Mouse (Mus musculus): ENCODE measurements around the gene Cirbp. TPM values are rescaled to one million over a fixed set of nuclear protein-coding genes. Genes with fewer than 3 reads are reported as not detected.
"Not testable (repeated sequence)": the region's sequence is repeated elsewhere in the genome, so short reads cannot be mapped to it uniquely, and the experiment has no call there.

Cirbp gene
- total RNA-seq, 2 experiments from 2014 or later: 84.3 to 88.4 TPM

- no peak for DNase-seq
These were observed 13.6 kb downstream of the Cirbp start, which contains the start of gene Efna2 for GRCm38 (mm10) chr10:80179068-80180051. Gene Efna2, plus strand, starts transcription at chr10:80179482.

GRCm38 (mm10) chr10:80180288-80180687 is 14.5 kb downstream of the Cirbp start:
- no peak for DNase-seq

DNA sequence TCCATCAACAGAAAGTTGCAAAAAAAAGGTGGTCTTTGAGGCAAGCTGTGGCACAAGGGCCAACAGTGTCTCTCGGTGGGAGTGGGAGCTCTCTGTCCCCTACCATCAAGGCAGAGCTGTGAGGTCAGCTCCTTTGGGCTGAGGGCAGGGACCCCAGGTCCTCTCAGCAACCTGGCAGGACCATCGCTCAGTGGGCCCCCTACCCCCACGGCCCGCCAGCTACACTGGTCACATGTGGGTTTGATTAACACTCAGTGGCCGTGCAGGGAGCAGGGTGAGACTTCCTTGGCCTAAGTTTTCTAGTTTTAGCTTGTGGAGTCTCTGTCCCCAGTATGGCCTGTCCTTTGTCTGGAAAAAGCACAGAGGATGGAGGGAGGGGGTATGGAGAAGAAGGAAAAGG is 15.0 kb downstream of the Cirbp start:
- DNase-seq: no peak

GRCm38 (mm10) chr10:80182547-80182946 is 16.8 kb downstream of the Cirbp start:
- no peak for DNase-seq

GRCm38 (mm10) chr10:80186649-80187048 is 20.9 kb downstream of the Cirbp start:
- DNase-seq: no peak

- no peak for DNase-seq
These were observed 22.0 kb downstream of the Cirbp start for GRCm38 (mm10) chr10:80187739-80188138.

DNA sequence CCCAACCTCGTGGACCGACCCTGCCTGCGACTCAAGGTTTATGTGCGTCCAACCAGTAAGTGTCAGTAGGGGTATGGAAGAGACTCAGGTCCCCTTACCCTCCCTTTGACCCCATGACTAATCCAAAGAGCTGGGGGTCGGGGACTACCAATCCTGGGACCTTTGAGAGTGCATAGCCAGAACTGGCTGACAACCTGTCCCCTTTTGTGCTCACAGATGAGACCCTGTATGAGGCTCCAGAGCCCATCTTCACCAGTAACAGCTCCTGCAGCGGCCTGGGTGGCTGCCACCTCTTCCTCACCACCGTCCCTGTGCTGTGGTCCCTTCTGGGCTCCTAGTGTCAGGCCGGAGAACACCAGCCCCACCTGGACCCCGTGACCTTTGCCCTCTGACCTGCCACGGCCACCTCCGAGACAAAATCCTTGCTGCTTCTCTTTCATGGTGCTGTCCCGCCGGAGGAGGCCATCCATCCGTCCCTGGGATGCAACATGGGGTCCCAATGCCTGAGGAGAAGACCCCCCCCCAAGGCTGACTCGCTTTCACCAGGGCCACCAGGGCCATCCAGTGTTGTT is 22.8 kb downstream of the Cirbp start:
- no peak for DNase-seq

DNA sequence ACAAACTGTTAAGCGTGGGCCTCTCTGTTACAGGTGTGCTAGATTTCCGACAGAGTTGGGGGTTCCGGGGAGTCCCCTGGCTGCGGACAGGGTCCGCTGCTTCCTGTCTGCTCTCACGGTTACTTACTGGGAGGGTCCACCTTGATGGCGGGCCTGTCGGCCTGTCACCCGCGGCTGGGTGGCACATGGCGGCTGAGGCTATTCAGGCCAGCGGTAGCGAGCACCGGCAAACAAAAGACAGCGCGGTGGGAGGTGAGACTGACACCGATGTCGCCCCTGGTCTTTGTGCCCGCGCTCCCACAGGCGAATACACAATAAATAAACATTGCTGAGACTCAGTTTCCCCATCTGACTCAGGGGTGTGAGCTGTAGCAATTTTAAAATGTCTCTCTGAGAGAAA is 24.2 kb downstream of the Cirbp start:
- DNase-seq: no peak

DNA sequence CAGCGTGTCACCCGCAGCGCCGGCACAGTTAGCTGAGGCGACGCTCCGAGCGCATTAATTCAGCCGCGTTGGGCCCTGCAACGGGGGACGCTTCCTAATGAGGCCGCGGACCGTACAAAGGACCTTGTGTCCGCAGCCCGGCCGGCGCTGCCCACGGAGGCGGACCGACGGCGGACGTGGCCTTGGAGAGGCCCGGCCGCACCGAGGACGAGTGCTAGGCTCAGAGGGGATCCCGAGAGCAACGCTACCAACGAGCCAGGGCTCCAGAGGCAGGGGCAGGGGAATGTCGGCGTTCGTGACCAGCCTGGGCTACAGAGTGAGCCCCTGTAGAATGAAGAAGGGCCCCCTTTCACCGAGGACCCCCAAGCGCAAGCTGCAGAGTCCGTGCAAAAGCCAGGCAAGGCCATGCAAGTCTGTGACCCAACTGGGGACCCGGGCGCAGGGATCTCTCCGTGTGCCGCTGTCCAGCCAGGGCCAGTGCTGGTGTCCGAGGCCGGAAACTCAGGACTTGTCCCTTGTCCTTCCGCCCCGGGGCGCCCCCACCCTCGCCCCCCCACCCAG is 24.8 kb downstream of the Cirbp start:
- peak; percentile 51 for DNase-seq

- no peak for DNase-seq
These were observed 28.2 kb downstream of the Cirbp start for GRCm38 (mm10) chr10:80193976-80194375.

DNA sequence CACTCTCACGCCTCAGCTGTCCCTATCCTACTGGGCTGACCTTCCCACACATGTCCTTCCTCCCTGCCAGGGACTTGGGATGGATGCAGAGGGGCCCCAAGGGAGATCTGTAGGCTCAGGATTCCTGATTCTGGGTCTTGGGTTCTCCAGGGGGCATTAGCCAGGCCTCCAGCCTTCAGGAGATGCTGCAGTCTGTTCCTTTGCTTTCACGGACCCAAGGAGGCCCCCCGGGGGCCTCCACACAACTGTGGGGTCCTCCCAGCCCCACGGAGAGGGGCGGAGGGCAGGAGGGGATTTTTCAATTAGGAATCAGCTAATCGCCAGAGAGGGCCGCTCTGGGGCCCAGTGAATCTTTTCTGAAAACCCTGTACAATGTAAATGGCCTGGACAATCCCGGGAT is 28.7 kb downstream of the Cirbp start:
- no peak for DNase-seq

- no peak for DNase-seq
These were observed 30.4 kb downstream of the Cirbp start for GRCm38 (mm10) chr10:80196167-80196566.

GRCm38 (mm10) chr10:80196778-80197581 is 31.2 kb downstream of the Cirbp start:
- no peak for DNase-seq

DNA sequence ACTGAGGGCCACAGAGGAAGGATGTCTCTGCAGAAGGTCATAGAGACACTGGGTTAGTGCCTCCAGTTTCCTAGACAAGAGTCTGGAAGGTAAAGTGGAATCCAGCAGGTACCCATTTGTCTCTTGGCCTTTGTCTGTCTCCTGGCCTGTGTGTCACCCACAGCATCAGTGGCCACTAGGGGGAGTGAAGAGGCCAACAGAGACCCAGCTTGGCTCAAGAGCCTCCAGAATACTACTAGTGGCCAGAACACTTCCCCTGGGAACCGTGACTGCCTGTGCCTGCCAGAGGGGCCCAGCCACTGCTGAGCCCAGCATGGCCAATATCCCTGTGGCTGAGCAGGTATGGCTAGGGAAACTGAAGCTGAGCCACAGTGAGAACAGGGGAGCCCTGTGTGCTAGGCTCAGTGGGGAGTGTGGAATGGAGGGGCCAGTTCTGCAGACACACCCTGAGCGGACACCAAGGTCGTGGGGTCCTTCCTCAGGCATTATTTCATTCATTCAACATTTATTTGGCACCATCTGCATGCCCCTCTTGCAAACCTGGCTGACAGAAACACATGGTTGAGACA is 33.7 kb downstream of the Cirbp start:
- peak; percentile 75 for DNase-seq

GRCm38 (mm10) chr10:80200485-80200884 is 34.7 kb downstream of the Cirbp start:
- DNase-seq: no peak

- DNase-seq: no peak
These were observed 38.3 kb downstream of the Cirbp start for GRCm38 (mm10) chr10:80204055-80204454.

DNA sequence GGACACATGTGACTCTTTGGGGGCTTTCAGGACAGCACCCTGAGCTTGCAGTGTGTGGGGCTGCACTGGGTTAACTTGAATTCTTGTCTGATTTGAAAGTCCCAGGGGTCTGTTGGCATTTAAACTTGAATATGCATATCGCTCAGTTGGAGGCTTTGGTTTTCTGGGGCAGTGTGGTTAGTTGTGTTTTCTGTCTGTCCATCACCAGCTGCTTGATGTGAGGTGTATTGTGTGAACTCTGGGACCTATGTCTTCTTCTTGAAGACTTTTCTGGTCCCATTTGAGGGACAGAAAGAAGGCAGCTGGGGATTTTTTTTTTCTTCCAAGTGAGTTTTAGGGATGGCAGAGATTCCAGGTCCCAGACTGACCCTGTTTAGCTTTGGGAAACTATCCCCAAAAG is 41.4 kb downstream of the Cirbp start:
- DNase-seq: no peak

DNA sequence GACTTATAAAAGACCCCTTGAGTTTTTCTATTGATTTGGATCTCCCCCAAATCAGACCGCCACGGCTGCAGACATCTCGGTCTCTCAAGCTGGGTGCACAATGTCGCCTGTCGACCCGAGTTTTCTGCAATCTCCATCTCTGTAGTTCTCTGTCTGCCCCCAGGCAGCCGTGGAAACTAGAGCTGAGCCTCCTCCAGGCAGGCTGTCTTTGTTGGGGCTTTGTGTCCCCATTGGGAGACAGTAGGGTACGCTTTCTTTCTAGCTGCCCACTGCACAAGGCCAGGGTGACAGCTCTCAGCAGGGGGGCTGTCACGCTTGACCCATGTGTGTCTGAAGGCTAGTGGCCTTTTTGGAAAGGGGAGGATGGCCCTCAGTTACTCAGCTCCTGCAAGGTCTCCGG is 41.9 kb downstream of the Cirbp start:
- no peak for DNase-seq

DNA sequence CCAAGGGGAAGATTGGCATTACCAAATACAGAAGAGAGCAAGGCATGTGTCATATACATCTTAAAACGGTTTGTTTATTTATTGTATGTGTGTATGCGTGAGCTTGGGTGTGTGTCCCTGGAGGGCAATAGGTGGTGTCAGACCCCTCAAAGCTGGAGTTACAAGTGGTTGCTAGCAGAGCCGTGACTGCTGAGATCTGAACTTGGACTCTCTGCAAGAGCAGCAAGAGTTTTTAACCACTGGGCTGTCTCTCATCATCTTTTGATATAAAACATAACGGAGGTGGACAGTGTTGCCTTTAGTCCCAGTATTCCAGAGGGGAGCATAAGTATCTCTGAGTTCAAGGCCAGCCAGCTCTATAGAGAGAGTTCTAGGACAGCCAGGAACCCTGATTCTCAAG is 42.5 kb downstream of the Cirbp start:
- DNase-seq: no peak

DNA sequence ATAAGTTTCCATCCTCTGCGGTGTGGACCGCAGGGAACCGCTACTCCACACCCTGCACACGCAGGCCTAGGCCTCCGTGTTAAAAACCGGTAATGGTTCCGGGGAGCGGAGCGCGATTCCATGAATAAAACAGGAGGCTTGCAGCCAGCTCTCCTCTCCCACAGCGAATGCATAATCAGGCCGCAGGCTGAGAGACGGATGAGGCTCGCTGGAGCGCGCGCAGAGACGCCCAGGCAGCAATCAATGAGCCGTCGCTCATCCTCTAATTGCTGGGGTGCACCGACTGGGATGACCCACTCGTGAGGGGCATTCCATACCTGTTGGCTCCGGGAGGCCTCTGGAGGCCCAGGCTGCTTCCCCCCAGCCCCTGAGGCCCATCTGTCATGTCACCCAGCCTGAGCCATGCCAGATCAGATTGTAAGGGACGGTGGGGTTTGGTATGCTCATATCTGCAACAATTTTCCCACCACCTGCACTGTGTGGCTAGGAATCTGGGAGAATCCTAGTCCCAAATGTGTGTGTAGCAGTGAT is 43.1 kb downstream of the Cirbp start:
- no peak for DNase-seq

GRCm38 (mm10) chr10:80211547-80212103 is 45.8 kb downstream of the Cirbp start:
- DNase-seq: not testable (repeated sequence)

Measured in gastrocnemius, postnatal 10 days (tissue).